Mouse (Mus musculus) cerebellum, postnatal 25 days (tissue): ENCODE results near the gene Rnase10.
"Not testable (repeated sequence)": the region's sequence is repeated elsewhere in the genome, so short reads cannot be mapped to it uniquely, and the experiment has no call there.

Source experiments
- DNase-seq, 2 experiments: peaks; one replicate each; pipeline ENCODE4 v3.0.0; 2021; ENCODE audit warnings: mixed read lengths in 2 of 2

Rnase10 gene

GRCm38 (mm10) chr14:51014724-51015123 is 7.2 kb downstream of the Rnase10 start:
- not testable (repeated sequence) for DNase-seq

- no peak for DNase-seq
These were observed 8.2 kb downstream of the Rnase10 start for GRCm38 (mm10) chr14:51015780-51016179.

- no peak for DNase-seq
These were observed 9.7 kb downstream of the Rnase10 start for GRCm38 (mm10) chr14:51017256-51017655.

GRCm38 (mm10) chr14:51023457-51023856 is 15.9 kb downstream of the Rnase10 start:
- no peak for DNase-seq

- no peak for DNase-seq
These were observed 17.3 kb downstream of the Rnase10 start for GRCm38 (mm10) chr14:51024820-51025219.

- DNase-seq: peak; percentile 55 to 78
These were observed 19.0 kb downstream of the Rnase10 start for GRCm38 (mm10) chr14:51026391-51027133.

- DNase-seq: peak in 1 of 2 experiments; percentile 8
These were observed 20.0 kb downstream of the Rnase10 start for GRCm38 (mm10) chr14:51027387-51028155.

GRCm38 (mm10) chr14:51035206-51035605 is 27.7 kb downstream of the Rnase10 start:
- DNase-seq: no peak

GRCm38 (mm10) chr14:51036214-51036613 is 28.7 kb downstream of the Rnase10 start:
- no peak for DNase-seq

GRCm38 (mm10) chr14:51041769-51042168 is 34.2 kb downstream of the Rnase10 start, which contains the start of gene Rnase9:
Gene Rnase9, minus strand, starts transcription at chr14:51041869.
- no peak for DNase-seq

GRCm38 (mm10) chr14:51047846-51048245 is 40.3 kb downstream of the Rnase10 start:
- DNase-seq: no peak

GRCm38 (mm10) chr14:51050063-51050462 is 42.5 kb downstream of the Rnase10 start, which contains the start of gene Rnase11:
Gene Rnase11, minus strand, starts transcription at chr14:51050163.
- no peak for DNase-seq

- DNase-seq: no peak
These were observed 44.4 kb downstream of the Rnase10 start for GRCm38 (mm10) chr14:51051941-51052340.

GRCm38 (mm10) chr14:51053176-51053575 is 45.6 kb downstream of the Rnase10 start:
- DNase-seq: no peak

- DNase-seq: no peak
These were observed 47.0 kb downstream of the Rnase10 start for GRCm38 (mm10) chr14:51054243-51055237.

- no peak for DNase-seq
These were observed 49.9 kb downstream of the Rnase10 start, which contains the start of gene Rnase12 for GRCm38 (mm10) chr14:51057401-51057831. Gene Rnase12, minus strand, starts transcription at chr14:51057661.
